Mouse (Mus musculus): ENCODE data around the gene Gm19410. TPM values are rescaled to one million over a fixed set of nuclear protein-coding genes. Genes with fewer than 3 reads are reported as not detected.

The Gm19410 gene
- total RNA-seq (2014; rRNA removed) (0.21 and 0.65 TPM in 2 replicates), polyA plus RNA-seq (2015; fragmentation: Nextera tagmentation; extraction: Ambion mirVana) (0.18 and 0.25 TPM in 2 replicates)

DNA sequence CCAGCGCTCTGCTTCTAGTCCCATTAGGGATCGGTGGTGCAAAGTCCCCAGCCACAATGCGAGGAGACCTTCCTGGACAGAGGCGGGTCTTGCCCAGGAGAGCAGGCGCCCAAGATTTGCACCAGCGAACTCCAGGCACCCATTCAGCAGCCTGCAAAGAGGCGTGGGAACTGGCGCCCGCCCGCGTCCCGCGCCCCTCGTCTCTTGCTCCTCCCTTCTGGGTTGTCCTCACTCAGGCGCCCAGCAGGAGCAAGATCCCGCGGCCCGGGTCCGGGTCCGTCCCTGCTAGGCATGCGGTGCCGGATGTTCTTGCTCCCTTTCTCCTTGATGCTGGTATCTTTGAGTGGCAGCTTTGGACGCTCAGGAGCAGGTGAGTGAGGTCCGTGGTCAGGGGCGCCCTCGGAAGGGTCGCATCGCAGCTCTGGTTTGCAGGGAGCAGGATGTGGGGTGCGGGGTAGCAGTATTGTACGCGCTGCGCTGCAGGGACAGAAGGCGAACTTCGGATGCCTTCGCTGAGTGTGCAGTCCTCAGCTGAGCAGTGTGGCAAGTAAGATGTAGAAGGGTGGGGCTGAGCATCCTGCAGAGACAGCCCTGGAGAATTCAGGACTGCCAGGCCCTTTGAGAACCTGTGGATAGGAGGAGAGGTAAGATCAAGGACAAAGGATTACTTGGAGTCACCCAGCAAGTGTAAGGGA, at the start of gene Gm19410:
Gene Gm19410, plus strand, starts transcription at position 292 of the 695 bp plus-strand sequence.
- peak within 1 kb of the TSS; percentile 89 for H3K4me2 ChIP-seq (ENCODE audit: low read depth, low read length)
- H3K27me3 ChIP-seq (ENCODE audit: insufficient read depth, low read length): no peaks in the 10 kb centered on the region
- peak within 1 kb of the TSS; percentile 44 for H3K4me3 ChIP-seq (ENCODE audit: low read length)
- DNase-seq (ENCODE audit: low spot score) (peak; percentile 11), ATAC-seq (0 out of 2 replicates have a peak, but pooled peaks have one; percentile 38)
- WGBS: under 1% methylated on average over 35 of the region's 35 CpGs
- H3K9me3 ChIP-seq (ENCODE audit: low read length): no peaks in the 10 kb centered on the region
- peaks cover 7% of the 10 kb centered on the region; the same call in 1 of the 2 replicates for H3K4me1 ChIP-seq (ENCODE audit: insufficient read depth, low read length)
- TF ChIP-seq CTCF (IDR thresholded peaks at IDR 0.05; ENCODE audit: low read depth): no peak
- no peaks in the 10 kb centered on the region for H3K36me3 ChIP-seq (ENCODE audit: insufficient read depth, low read length)
- H3K27ac ChIP-seq: no peak within 1 kb of the TSS
- H3K9ac ChIP-seq (replicated peaks; ENCODE audit: low read length): peak within 1 kb of the TSS; percentile 43

- Histone ChIP-seq H3K4me2 (ENCODE audit: low read depth, low read length) (no peak overlapping the region), H3K36me3 (ENCODE audit: insufficient read depth, low read length) (no peaks in the 10 kb centered on the region), H3K9ac (replicated peaks; ENCODE audit: low read length) (no peak overlapping the region), H3K4me1 (ENCODE audit: insufficient read depth, low read length) (no peaks in the 10 kb centered on the region), H3K4me3 (ENCODE audit: low read length) (no peak overlapping the region), H3K27ac (no peak overlapping the region), H3K27me3 (ENCODE audit: insufficient read depth, low read length) (no peaks in the 10 kb centered on the region), H3K9me3 (ENCODE audit: low read length) (no peaks in the 10 kb centered on the region)
- no peak for ATAC-seq
- no peak for DNase-seq (ENCODE audit: low spot score)
- no peak for TF ChIP-seq CTCF (IDR thresholded peaks at IDR 0.05; ENCODE audit: low read depth)
- WGBS: 73% methylated on average over 3 of the region's 3 CpGs
These were observed 34.8 kb upstream of the Gm19410 start for GRCm38 (mm10) chr8:35730776-35731175.

- DNase-seq (ENCODE audit: low spot score) (no peak), ATAC-seq (no peak)
- TF ChIP-seq CTCF (IDR thresholded peaks at IDR 0.05; ENCODE audit: low read depth): no peak
- Histone ChIP-seq H3K4me2 (ENCODE audit: low read depth, low read length) (no peak overlapping the region), H3K36me3 (ENCODE audit: insufficient read depth, low read length) (no peaks in the 10 kb centered on the region), H3K9ac (replicated peaks; ENCODE audit: low read length) (no peak overlapping the region), H3K27ac (no peak overlapping the region), H3K9me3 (ENCODE audit: low read length) (peaks cover 4% of the 10 kb centered on the region; the same call in 1 of the 2 replicates), H3K27me3 (ENCODE audit: insufficient read depth, low read length) (no peaks in the 10 kb centered on the region), H3K4me3 (ENCODE audit: low read length) (no peak overlapping the region), H3K4me1 (ENCODE audit: insufficient read depth, low read length) (no peaks in the 10 kb centered on the region)
- WGBS: 85% methylated on average over 3 of the region's 3 CpGs
These were observed 30.2 kb upstream of the Gm19410 start for GRCm38 (mm10) chr8:35735438-35735837.

GRCm38 (mm10) chr8:35756202-35756601, 9.4 kb upstream of the Gm19410 start:
- no peak for TF ChIP-seq CTCF (IDR thresholded peaks at IDR 0.05; ENCODE audit: low read depth)
- H3K4me3 ChIP-seq (ENCODE audit: low read length): no peak overlapping the region
- ATAC-seq: no peak
- no peak overlapping the region for H3K9ac ChIP-seq (replicated peaks; ENCODE audit: low read length)
- H3K4me2 ChIP-seq (ENCODE audit: low read depth, low read length): no peak overlapping the region
- DNase-seq (ENCODE audit: low spot score): no peak
- no peaks in the 10 kb centered on the region for H3K9me3 ChIP-seq (ENCODE audit: low read length)
- H3K27me3 ChIP-seq (ENCODE audit: insufficient read depth, low read length): no peaks in the 10 kb centered on the region
- H3K4me1 ChIP-seq (ENCODE audit: insufficient read depth, low read length): no peaks in the 10 kb centered on the region
- H3K27ac ChIP-seq: no peak overlapping the region
- 84% methylated on average over 5 of the region's 5 CpGs for WGBS
- no peaks in the 10 kb centered on the region for H3K36me3 ChIP-seq (ENCODE audit: insufficient read depth, low read length)

DNA sequence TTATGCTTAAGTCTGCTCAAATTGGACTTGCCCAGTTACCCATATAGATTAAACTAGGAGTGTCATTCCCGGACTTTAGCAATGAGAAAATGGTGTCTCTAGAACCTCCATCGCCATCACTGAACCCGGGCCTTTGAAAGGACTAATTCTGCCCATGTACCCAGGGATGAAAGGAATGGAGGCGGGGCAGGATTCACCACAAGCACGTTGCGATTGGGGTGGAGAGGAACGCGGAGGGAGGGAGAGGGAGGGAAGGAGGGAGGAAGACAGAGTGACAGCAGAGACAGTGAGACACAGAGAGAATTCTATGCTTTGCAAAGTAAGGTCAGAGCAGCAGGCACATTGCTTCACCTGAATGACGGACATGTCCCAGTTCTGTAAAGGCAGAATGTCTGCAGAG, 570 bp upstream of the Gm19410 start:
- no peak for DNase-seq (ENCODE audit: low spot score)

DNA sequence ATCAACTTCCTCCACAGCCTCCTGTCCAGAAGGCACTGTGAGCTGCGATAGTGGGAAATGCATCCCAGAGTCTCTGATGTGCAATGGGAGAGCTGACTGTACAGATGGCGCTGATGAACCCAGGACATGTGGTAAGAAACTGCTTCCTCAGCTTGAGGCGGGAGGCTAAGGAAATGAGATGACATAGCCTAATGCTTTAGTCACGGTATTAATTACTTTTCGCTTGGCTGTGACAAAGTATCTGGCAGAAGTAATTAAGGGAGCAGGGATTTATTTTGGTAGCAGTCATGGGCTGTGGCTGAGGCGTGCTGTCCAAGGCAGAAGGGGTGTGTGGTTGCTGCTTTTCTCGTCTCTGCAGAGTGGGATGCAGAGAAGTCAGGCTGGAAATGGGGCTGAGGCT, 7.9 kb downstream of the Gm19410 start:
- H3K36me3 ChIP-seq (ENCODE audit: insufficient read depth, low read length): no peaks in the 10 kb centered on the region
- no peak overlapping the region for H3K4me3 ChIP-seq (ENCODE audit: low read length)
- DNase-seq (ENCODE audit: low spot score): peak; percentile 78
- no peaks in the 10 kb centered on the region for H3K27me3 ChIP-seq (ENCODE audit: insufficient read depth, low read length)
- WGBS: 19% methylated on average over 7 of the region's 7 CpGs
- H3K4me1 ChIP-seq (ENCODE audit: insufficient read depth, low read length): no peaks in the 10 kb centered on the region
- H3K9ac ChIP-seq (replicated peaks; ENCODE audit: low read length): no peak overlapping the region
- H3K4me2 ChIP-seq (ENCODE audit: low read depth, low read length): peak overlapping the region; percentile 30; the same call in 1 of the 2 replicates
- TF ChIP-seq CTCF (IDR thresholded peaks at IDR 0.05; ENCODE audit: low read depth): peak; percentile 44; the same call in 1 of the 2 replicates
- H3K9me3 ChIP-seq (ENCODE audit: low read length): no peaks in the 10 kb centered on the region
- ATAC-seq: peak; percentile 92
- H3K27ac ChIP-seq: no peak overlapping the region

More for the DNA sequence above, 570 bp upstream of the Gm19410 start:
- TF ChIP-seq CTCF (IDR thresholded peaks at IDR 0.05; ENCODE audit: low read depth): no peak
- H3K9me3 ChIP-seq (ENCODE audit: low read length): no peaks in the 10 kb centered on the region
- H3K36me3 ChIP-seq (ENCODE audit: insufficient read depth, low read length): no peaks in the 10 kb centered on the region
- H3K4me3 ChIP-seq (ENCODE audit: low read length): peak overlapping the region; percentile 44
- 6% methylated on average over 9 of the region's 9 CpGs for WGBS
- H3K27ac ChIP-seq: no peak overlapping the region
- H3K27me3 ChIP-seq (ENCODE audit: insufficient read depth, low read length): no peaks in the 10 kb centered on the region
- no peak for ATAC-seq
- H3K9ac ChIP-seq (replicated peaks; ENCODE audit: low read length): peak overlapping the region; percentile 43
- peak overlapping the region; percentile 89 for H3K4me2 ChIP-seq (ENCODE audit: low read depth, low read length)
- peaks cover 7% of the 10 kb centered on the region; the same call in 1 of the 2 replicates for H3K4me1 ChIP-seq (ENCODE audit: insufficient read depth, low read length)

Small RNA genes within 50 kb of the gene (microRNA-seq; reads per million reads assigned to microRNA genes)
- gene Gm44474: 0 reads per million in 2 experiments
